Mouse (Mus musculus) ES-Bruce4 (cell line): ENCODE measurements around the gene Cdh23. TPM values are rescaled to one million over a fixed set of nuclear protein-coding genes. Genes with fewer than 3 reads are reported as not detected.
A peak's percentile ranks its signal among the peaks of the same experiment; 100 is the strongest.

Experiments
- H3K27ac ChIP-seq: 2 replicates; pipeline ENCODE4 v1.5.1; 2012; ENCODE audit warnings: low read length, inconsistent platforms; ENCODE audit not compliant: insufficient read depth
- H3K27me3 ChIP-seq: 2 replicates; pipeline ENCODE4 v1.6.1; 2012; ENCODE audit warnings: mild to moderate bottlenecking, low read length, inconsistent platforms; ENCODE audit not compliant: control insufficient read depth, poor library complexity, insufficient read depth, severe bottlenecking
- H3K36me3 ChIP-seq: 2 replicates; pipeline ENCODE4 v1.6.1; 2012; ENCODE audit warnings: inconsistent platforms, mild to moderate bottlenecking, low read length, moderate library complexity; ENCODE audit not compliant: control insufficient read depth, poor library complexity, insufficient read depth, severe bottlenecking
- H3K4me1 ChIP-seq: one replicate; pipeline ENCODE4 v1.8.1; 2011; ENCODE audit warnings: low read length; ENCODE audit not compliant: control insufficient read depth, insufficient read depth
- H3K4me3 ChIP-seq: 2 replicates; pipeline ENCODE4 v1.5.1; 2011; ENCODE audit warnings: low read depth, mild to moderate bottlenecking, low read length
- H3K9ac ChIP-seq: 2 replicates; pipeline ENCODE4 v1.6.1; 2012; ENCODE audit warnings: low read depth, mild to moderate bottlenecking, inconsistent platforms; ENCODE audit not compliant: poor library complexity, severe bottlenecking
- H3K9me3 ChIP-seq: replicated peaks from 2 replicates; pipeline ENCODE4 v1.6.1; 2012; ENCODE audit warnings: mild to moderate bottlenecking, low read length, inconsistent platforms; ENCODE audit not compliant: control insufficient read depth, poor library complexity, insufficient read depth, severe bottlenecking
- CTCF ChIP-seq: IDR thresholded peaks from one replicate; pipeline ENCODE4 v1.8.1; 2011; ENCODE audit warnings: low read depth, low read length
- EP300 ChIP-seq: IDR thresholded peaks from 2 replicates; pipeline ENCODE4 v1.6.1; 2011; ENCODE audit warnings: low read depth, low read length; ENCODE audit not compliant: insufficient read depth
- POLR2A ChIP-seq: IDR thresholded peaks from one replicate; pipeline ENCODE4 v1.8.1; 2011; ENCODE audit warnings: low read length; ENCODE audit not compliant: insufficient read depth
- polyA plus RNA-seq: library from polyadenylated mRNA; stranded (reverse); fragments of >200 nt; gene quantifications from 2 replicates; pipeline ENCODE4 v1.2.4, GENCODE M21; 2011; ENCODE audit warnings: low read depth; ENCODE audit not compliant: missing spikeins, insufficient read depth, insufficient read length

The Cdh23 gene
- polyA plus RNA-seq, 1 experiment: 0.33 TPM

DNA sequence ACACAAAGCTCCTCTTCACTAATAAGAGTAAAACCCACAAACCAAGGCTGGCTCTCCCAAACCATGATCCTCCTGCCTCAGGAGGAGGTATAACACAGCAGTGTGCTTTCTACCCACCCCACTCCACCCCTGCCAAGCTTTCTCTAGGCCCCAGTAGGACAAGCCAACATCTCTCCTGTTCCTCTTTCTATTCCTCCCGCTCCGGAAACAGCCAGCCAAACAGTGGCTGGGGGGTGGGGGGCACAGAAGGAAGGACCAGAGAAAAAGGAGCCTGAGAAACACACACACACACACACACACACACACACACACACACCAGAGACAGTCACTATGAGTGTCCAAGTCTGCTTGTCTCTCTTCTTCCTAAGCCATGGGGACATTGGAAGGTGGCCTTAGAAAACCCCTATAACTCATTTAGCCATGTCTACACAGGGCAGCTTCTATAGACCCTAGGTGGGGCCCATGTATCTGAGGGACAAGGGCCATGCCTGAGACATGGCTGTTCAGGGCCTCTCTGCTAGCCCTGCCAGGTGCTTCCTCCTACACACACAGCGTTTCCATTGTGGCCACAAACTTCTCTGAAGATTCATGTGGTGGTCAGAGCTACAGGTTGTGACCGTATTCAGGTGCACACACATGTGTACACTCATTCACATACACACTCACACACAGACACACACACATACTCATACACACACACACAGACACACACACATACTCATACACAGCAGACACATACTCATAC is 43.5 kb upstream of the Cdh23 start:
- Histone ChIP-seq H3K36me3 (no peaks in the 10 kb centered on the region), H3K9ac (no peak overlapping the region), H3K9me3 (no peaks in the 10 kb centered on the region), H3K4me1 (no peaks in the 10 kb centered on the region), H3K27me3 (no peaks in the 10 kb centered on the region), H3K27ac (no peak overlapping the region), H3K4me3 (no peak overlapping the region)
- TF ChIP-seq EP300 (no peak), CTCF (no peak), POLR2A (no peak)

DNA sequence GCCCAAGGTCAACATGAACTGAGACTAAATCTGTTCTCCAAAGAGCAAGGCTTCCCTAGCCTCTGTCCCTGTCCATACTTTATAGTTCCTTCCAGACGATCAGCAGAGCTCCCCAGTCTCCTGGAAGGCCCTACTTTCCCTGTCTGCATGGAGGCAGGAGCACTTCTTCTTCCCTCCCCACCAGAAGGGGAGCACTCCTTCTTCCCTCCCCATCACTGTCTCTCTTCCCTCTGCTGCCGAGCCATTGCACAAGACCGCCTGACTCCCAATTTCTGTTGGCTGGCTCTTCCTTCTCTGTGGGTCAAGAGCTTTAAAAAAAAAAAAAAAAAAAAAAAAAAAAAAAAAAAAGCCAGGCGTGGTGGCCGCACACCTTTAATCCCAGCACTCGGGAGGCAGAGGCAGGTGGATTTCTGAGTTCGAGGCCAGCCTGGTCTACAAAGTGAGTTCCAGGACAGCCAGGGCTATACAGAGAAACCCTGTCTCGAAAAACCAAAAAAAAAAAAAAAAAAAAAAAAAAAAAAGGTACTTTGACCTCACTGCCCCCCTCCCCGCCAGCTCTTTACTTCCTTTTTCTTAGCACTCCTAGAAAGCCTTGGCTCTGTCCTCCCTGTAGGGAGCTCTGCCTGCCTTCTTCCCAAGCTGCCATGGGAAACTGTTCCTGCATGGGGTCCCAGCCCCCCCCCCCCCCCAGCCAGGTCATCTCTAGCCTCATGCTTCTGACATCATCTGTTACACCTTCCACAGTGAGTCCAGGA is 41.8 kb upstream of the Cdh23 start:
- TF ChIP-seq CTCF: no peak
- no peak for TF ChIP-seq EP300
- TF ChIP-seq POLR2A: no peak

DNA sequence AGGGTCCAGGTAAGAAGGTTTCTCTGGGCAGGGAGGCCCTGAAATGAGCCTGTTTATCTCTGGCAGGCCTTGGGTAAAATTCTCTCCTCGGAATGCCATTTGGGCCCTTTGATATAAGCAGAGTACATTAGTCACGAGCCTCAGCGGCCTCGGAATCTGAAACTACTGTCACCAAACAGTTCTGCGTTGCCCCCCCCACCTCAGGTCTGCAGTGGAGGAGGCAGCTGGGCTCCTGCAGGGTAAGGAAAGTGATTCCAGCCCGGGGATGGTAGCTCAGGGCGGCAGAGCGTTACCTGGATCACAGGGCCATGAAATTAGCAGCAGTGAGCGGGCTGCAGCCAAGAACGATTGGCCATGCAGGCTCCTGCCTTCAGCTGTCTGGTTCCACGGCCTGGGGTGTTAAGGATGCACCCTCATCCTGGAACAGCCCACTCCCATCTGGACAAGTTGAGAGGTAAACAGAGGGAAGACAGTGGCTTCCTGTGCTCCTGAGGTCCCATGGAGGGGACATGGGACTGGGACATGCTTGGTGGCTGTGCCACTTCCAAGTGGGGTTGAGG is 41.0 kb upstream of the Cdh23 start:
- no peaks in the 10 kb centered on the region for H3K4me1 ChIP-seq
- no peaks in the 10 kb centered on the region for H3K36me3 ChIP-seq
- TF ChIP-seq EP300: no peak
- no peak for TF ChIP-seq POLR2A
- TF ChIP-seq CTCF: no peak
- no peak overlapping the region for H3K27ac ChIP-seq
- H3K27me3 ChIP-seq: no peaks in the 10 kb centered on the region
- no peak overlapping the region for H3K4me3 ChIP-seq
- H3K9me3 ChIP-seq: no peaks in the 10 kb centered on the region
- H3K9ac ChIP-seq: no peak overlapping the region

More for the DNA sequence above, 41.8 kb upstream of the Cdh23 start:
- Histone ChIP-seq H3K36me3 (no peaks in the 10 kb centered on the region), H3K4me3 (no peak overlapping the region), H3K27me3 (no peaks in the 10 kb centered on the region), H3K27ac (no peak overlapping the region), H3K9ac (no peak overlapping the region), H3K9me3 (no peaks in the 10 kb centered on the region), H3K4me1 (no peaks in the 10 kb centered on the region)

DNA sequence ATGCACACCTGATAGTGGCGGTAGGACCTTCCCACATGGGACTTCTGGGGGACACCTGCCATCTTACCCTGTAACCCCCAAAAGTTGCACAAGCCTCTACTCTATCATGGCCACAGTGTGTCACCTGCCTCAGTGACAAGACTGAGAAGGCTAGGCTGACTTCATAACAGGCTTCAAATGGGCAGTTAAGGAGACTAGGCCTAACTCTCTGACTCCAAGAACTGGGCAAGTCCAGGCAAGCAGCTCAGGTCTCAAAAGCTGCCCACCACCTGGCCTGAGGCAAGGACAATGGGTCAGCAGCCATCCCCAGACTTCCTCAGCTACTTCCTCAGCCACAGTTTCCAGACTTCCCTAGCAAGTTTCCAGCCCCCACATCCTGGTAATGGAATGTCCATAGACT is 39.4 kb upstream of the Cdh23 start:
- Histone ChIP-seq H3K9ac (no peak overlapping the region), H3K36me3 (no peaks in the 10 kb centered on the region), H3K4me1 (no peaks in the 10 kb centered on the region), H3K27me3 (no peaks in the 10 kb centered on the region), H3K4me3 (no peak overlapping the region), H3K27ac (no peak overlapping the region), H3K9me3 (no peaks in the 10 kb centered on the region)
- no peak for TF ChIP-seq POLR2A
- 0 out of 2 replicates have a peak, but pooled peaks have one; percentile 14 for TF ChIP-seq EP300

DNA sequence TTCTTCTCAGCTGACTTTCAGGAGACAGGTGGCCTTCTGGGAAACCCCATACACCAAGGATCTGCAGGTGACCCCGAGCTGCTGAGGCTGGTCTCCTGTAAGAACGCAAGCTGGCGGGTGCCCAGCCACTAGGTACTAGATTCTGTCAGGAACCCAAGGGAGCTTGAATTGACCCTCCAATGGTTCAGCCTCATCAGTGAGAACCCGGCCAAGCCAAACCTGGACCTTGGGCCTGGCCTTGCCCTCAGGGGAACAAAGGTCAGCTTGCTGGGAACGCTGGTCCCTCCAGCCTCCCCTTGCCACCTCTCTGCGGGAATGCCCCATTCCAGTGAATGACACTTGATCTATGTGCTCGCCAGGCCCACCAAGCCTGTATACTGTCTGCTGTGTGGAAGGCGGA is 37.2 kb upstream of the Cdh23 start:
- H3K27ac ChIP-seq: no peak overlapping the region
- H3K4me3 ChIP-seq: no peak overlapping the region
- no peak overlapping the region for H3K9ac ChIP-seq
- H3K4me1 ChIP-seq: peaks cover 4% of the 10 kb centered on the region
- H3K27me3 ChIP-seq: no peaks in the 10 kb centered on the region
- H3K9me3 ChIP-seq: no peaks in the 10 kb centered on the region
- H3K36me3 ChIP-seq: no peaks in the 10 kb centered on the region
- TF ChIP-seq POLR2A (no peak), CTCF (no peak), EP300 (no peak)

DNA sequence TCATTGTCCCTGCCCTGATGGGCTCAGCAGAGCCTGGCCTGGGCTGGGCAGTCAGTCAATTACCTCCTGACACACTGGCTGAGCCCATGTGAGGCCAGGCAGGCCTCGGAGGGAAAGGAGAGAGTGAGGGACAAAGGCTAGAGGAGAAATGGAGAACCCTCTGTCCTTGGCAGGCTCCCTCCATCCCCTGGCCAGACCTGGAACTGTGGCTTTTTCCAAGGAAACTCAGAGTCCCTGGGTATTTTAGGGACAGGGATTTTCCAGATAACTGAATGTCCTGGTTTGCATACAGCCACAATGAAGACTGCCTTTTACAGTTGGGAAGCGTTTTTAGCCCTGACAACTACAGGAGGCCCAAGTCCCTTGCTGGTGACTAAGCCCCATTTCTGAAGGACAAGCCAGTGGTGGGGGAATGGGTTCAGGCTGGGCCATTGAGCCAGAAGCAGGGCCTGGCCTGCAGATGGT is 36.1 kb upstream of the Cdh23 start:
- H3K4me3 ChIP-seq: no peak overlapping the region
- no peaks in the 10 kb centered on the region for H3K36me3 ChIP-seq
- no peaks in the 10 kb centered on the region for H3K9me3 ChIP-seq
- no peak overlapping the region for H3K27ac ChIP-seq
- no peak for TF ChIP-seq EP300
- no peak for TF ChIP-seq POLR2A
- TF ChIP-seq CTCF: no peak
- H3K27me3 ChIP-seq: no peaks in the 10 kb centered on the region
- no peak overlapping the region for H3K9ac ChIP-seq
- peaks cover 7% of the 10 kb centered on the region for H3K4me1 ChIP-seq
